Mouse (Mus musculus): ENCODE results near the gene Olfr503. TPM values are rescaled to one million over a fixed set of nuclear protein-coding genes. Genes with fewer than 3 reads are reported as not detected.

Gene Olfr503
- total RNA-seq (2023) = not detected

DNA sequence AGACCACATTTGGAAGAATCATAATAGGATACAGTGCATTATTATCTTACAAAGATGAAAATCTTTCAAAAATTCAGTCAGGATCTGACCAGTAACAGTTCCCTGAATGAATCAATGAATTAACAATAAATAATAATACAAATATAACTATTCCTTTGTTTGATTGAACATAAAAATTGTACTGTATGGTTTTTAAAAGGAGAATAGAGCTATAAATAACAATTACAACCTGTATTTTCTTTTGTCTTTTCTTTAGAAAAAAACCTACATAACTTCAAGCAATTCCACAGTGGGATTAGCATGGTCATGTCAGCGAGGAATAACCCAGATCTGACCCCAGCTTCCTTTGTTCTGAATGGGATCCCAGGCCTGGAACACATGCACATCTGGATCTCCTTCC is at the start of gene Olfr503:
Olfr503 (plus strand) TSS at position 301 of the 400 bp plus-strand sequence.

GRCm38 (mm10) chr7:108524965-108525364 is 19.4 kb upstream of the Olfr503 start, which contains the start of gene Olfr502:
TSS of gene Olfr502 (minus strand) at chr7:108525065.

GRCm38 (mm10) chr7:108565693-108566092 is 21.4 kb downstream of the Olfr503 start, which contains the start of gene Olfr504:
TSS of gene Olfr504 (minus strand) at chr7:108565793.

Other genes with a start within 250 kb of the Olfr503 start
- not detected for gene Olfr491, start 231.1 kb upstream of the Olfr503 start, total RNA-seq (2023)
- gene Olfr492, start 220.9 kb upstream of the Olfr503 start, total RNA-seq (2023) = not detected
- gene Olfr493, start 197.5 kb upstream of the Olfr503 start, total RNA-seq (2023) = not detected
- not detected for gene Olfr494, start 179.2 kb upstream of the Olfr503 start, total RNA-seq (2023)
- not detected for gene Olfr495, start 151.4 kb upstream of the Olfr503 start, total RNA-seq (2023)
- gene Olfr497, start 124.1 kb upstream of the Olfr503 start, total RNA-seq (2023) = not detected
- gene Olfr498, start 79.2 kb upstream of the Olfr503 start, total RNA-seq (2023) = not detected
- not detected for gene Olfr502, start 19.5 kb upstream of the Olfr503 start, total RNA-seq (2023)
- gene Olfr504, start 21.3 kb downstream of the Olfr503 start, total RNA-seq (2023) = not detected
- gene Olfr506, start 66.3 kb downstream of the Olfr503 start, total RNA-seq (2023) = not detected
- not detected for gene Olfr507, start 77.3 kb downstream of the Olfr503 start, total RNA-seq (2023)
- gene Olfr508, start 85.5 kb downstream of the Olfr503 start, total RNA-seq (2023) = not detected
- not detected for gene Olfr509, start 107.4 kb downstream of the Olfr503 start, total RNA-seq (2023)
- gene Olfr510, start 121.9 kb downstream of the Olfr503 start, total RNA-seq (2023) = not detected
- not detected for gene Olfr512, start 168.8 kb downstream of the Olfr503 start, total RNA-seq (2023)
- gene Olfr513, start 206.4 kb downstream of the Olfr503 start, total RNA-seq (2023) = not detected

All from monocyte, adult 59 days (primary cell).